Comparison of ENCODE assay signal across 13 mouse cellular contexts in genomic region chr1:151942972-151943654, GRCm38 (mm10).
A peak's percentile ranks its signal among the peaks of the same experiment; 100 is the strongest.
DNase-seq lines count a peak whose midpoint lies in the region; ATAC-seq lines count a peak whose summit lies in the region.
"Had no signal": no experiment of that assay in that cellular context is flagged by ENCODE, and none has a peak within 500 bp of the region (broad histone marks: within the 10 kb centered on the region; RNA-seq: fewer than 3 reads in every experiment).

No protein-coding gene starts in this region.

- H3K9ac ChIP-seq in heart, embryonic 16.5 days (ENCODE audit: low read length), result no peak overlapping the region
- H3K9ac ChIP-seq in embryonic facial prominence, embryonic 14.5 days (ENCODE audit: low read depth, low read length), result no peak overlapping the region
- no peak overlapping the region for H3K9ac ChIP-seq in midbrain, embryonic 14.5 days (replicated peaks; ENCODE audit: low read length)
- H3K9ac ChIP-seq: limb, embryonic 12.5 days had no signal

- H3K4me3 ChIP-seq in heart, embryonic 16.5 days (ENCODE audit: low read length), result no peak overlapping the region
- no peak overlapping the region for H3K4me3 ChIP-seq in heart, embryonic 10.5 days
- H3K4me3 ChIP-seq in embryonic facial prominence, embryonic 14.5 days (ENCODE audit: low read depth, low read length), result no peak overlapping the region
- no peak overlapping the region for H3K4me3 ChIP-seq in midbrain, embryonic 14.5 days (replicated peaks; ENCODE audit: low read depth, low read length)
- H3K4me3 ChIP-seq: limb, embryonic 12.5 days had no signal

- peaks cover 56% of the 10 kb centered on the region for H3K4me1 ChIP-seq in heart, embryonic 16.5 days (ENCODE audit: control insufficient read depth, insufficient read depth, low read length)
- peaks cover 83% of the 10 kb centered on the region for H3K4me1 ChIP-seq in heart, embryonic 10.5 days
- peaks cover 2% of the 10 kb centered on the region for H3K4me1 ChIP-seq in embryonic facial prominence, embryonic 14.5 days (ENCODE audit: control insufficient read depth, insufficient read depth, low read length)
- H3K4me1 ChIP-seq in midbrain, embryonic 14.5 days (ENCODE audit: control insufficient read depth, insufficient read depth, low read length), result peaks cover 55% of the 10 kb centered on the region

- no peaks in the 10 kb centered on the region for H3K27me3 ChIP-seq in heart, embryonic 16.5 days (ENCODE audit: control insufficient read depth, insufficient read depth, low read length)
- no peaks in the 10 kb centered on the region for H3K27me3 ChIP-seq in heart, embryonic 10.5 days (ENCODE audit: insufficient read depth, poor library complexity, severe bottlenecking)
- no peaks in the 10 kb centered on the region for H3K27me3 ChIP-seq in embryonic facial prominence, embryonic 14.5 days (replicated peaks; ENCODE audit: control insufficient read depth, insufficient read depth, low read length)
- no peaks in the 10 kb centered on the region for H3K27me3 ChIP-seq in midbrain, embryonic 14.5 days (ENCODE audit: control insufficient read depth, insufficient read depth, low read length)
- H3K27me3 ChIP-seq: CH12.LX; limb, embryonic 12.5 days had no signal

- no peaks in the 10 kb centered on the region for H3K36me3 ChIP-seq in heart, embryonic 16.5 days (ENCODE audit: control insufficient read depth, insufficient read depth)
- H3K36me3 ChIP-seq in heart, embryonic 10.5 days, result no peaks in the 10 kb centered on the region
- H3K36me3 ChIP-seq in embryonic facial prominence, embryonic 14.5 days (ENCODE audit: control insufficient read depth, insufficient read depth, low read length), result no peaks in the 10 kb centered on the region
- no peaks in the 10 kb centered on the region for H3K36me3 ChIP-seq in midbrain, embryonic 14.5 days (ENCODE audit: control insufficient read depth, insufficient read depth, low read length)
- H3K36me3 ChIP-seq: limb, embryonic 12.5 days had no signal

- no peaks in the 10 kb centered on the region for H3K9me3 ChIP-seq in heart, embryonic 16.5 days (replicated peaks; ENCODE audit: control insufficient read depth, low read length)
- no peaks in the 10 kb centered on the region for H3K9me3 ChIP-seq in heart, embryonic 10.5 days
- H3K9me3 ChIP-seq in embryonic facial prominence, embryonic 14.5 days (ENCODE audit: control insufficient read depth, low read length), result no peaks in the 10 kb centered on the region
- H3K9me3 ChIP-seq in midbrain, embryonic 14.5 days (ENCODE audit: control insufficient read depth, low read length), result no peaks in the 10 kb centered on the region
- H3K9me3 ChIP-seq: limb, embryonic 12.5 days had no signal

- no peak for ATAC-seq in heart, embryonic 16.5 days (replicated peaks; ENCODE audit: extremely low read depth, insufficient read depth, low FRiP score)
- peak; percentile 28; the same call in 1 of the 2 replicates for ATAC-seq in embryonic facial prominence, embryonic 14.5 days (ENCODE audit: low read depth)
- peak; percentile 22; the same call in 1 of the 2 replicates for ATAC-seq in midbrain, embryonic 14.5 days (ENCODE audit: low FRiP score, low TSS enrichment)
- ATAC-seq: lung, postnatal 0 days had no signal

- 51% methylated on average over 11 of the region's 11 CpGs for WGBS in heart, embryonic 16.5 days
- 34% methylated on average over 11 of the region's 11 CpGs for WGBS in heart, embryonic 10.5 days
- 65% methylated on average over 11 of the region's 11 CpGs for WGBS in embryonic facial prominence, embryonic 14.5 days
- WGBS in midbrain, embryonic 14.5 days, result 34% methylated on average over 11 of the region's 11 CpGs

- no peak overlapping the region for H3K27ac ChIP-seq in heart, embryonic 16.5 days (ENCODE audit: low read length)
- no peak overlapping the region; the same call in 1 of the 2 replicates for H3K27ac ChIP-seq in heart, embryonic 10.5 days
- no peak overlapping the region for H3K27ac ChIP-seq in embryonic facial prominence, embryonic 14.5 days (replicated peaks; ENCODE audit: low read depth, low read length)
- peak overlapping the region; percentile 81 for H3K27ac ChIP-seq in midbrain, embryonic 14.5 days (replicated peaks; ENCODE audit: low read depth, low read length)
- H3K27ac ChIP-seq: limb, embryonic 12.5 days had no signal

- H3K4me2 ChIP-seq in heart, embryonic 16.5 days (ENCODE audit: low read depth, low read length), result 0 out of 2 replicates have a peak overlapping the region, but pooled peaks have one; percentile 8
- no peak overlapping the region for H3K4me2 ChIP-seq in embryonic facial prominence, embryonic 14.5 days (ENCODE audit: low read depth, low read length)
- H3K4me2 ChIP-seq in midbrain, embryonic 14.5 days (ENCODE audit: low read length), result no peak overlapping the region
- H3K4me2 ChIP-seq: limb, embryonic 12.5 days had no signal

- DNase-seq in heart, embryonic 10.5 days (ENCODE audit: low spot score), result no peak
- DNase-seq in Muller cell, postnatal 12 days (ENCODE audit: inconsistent ontology term), result peak; percentile 55
- no peak for DNase-seq in embryonic facial prominence, embryonic 14.5 days (ENCODE audit: low spot score)
- peak; percentile 47 for DNase-seq in midbrain, embryonic 14.5 days
- no peak for DNase-seq in cerebellum, postnatal 36 days
- no peak for DNase-seq in cerebellum, adult 11 months
- no peak for DNase-seq in cerebellum, adult 9-11 months
- DNase-seq: heart, postnatal 36 days; kidney, postnatal 36 days had no signal

Comparison
In these comparisons a context has a peak if more than half of its experiments do, and no peak if none do; other contexts are left out.
1. DNase-seq: peak in Muller cell, postnatal 12 days (single experiment) and midbrain, embryonic 14.5 days (single experiment); none in heart, embryonic 10.5 days (single experiment), embryonic facial prominence, embryonic 14.5 days (single experiment), cerebellum, postnatal 36 days (0 of 2), cerebellum, adult 11 months (single experiment) and cerebellum, adult 9-11 months (single experiment).